Mouse (Mus musculus) thymus, adult 2 months (tissue): ENCODE results near the gene Gm49396. TPM values are rescaled to one million over a fixed set of nuclear protein-coding genes. Genes with fewer than 3 reads are reported as not detected.

Source experiments
- DNase-seq: peaks from one replicate; pipeline ENCODE4 v3.0.0; 2021
- H3K27ac ChIP-seq: fragments of 200-500 bp; 2 replicates; pipeline ENCODE4 v1.5.1; 2012; ENCODE audit warnings: low read length, control low read depth; ENCODE audit not compliant: control insufficient read depth, insufficient read depth
- H3K27me3 ChIP-seq: fragments of 200-500 bp; 2 replicates; pipeline ENCODE4 v1.6.1; 2012; ENCODE audit warnings: mild to moderate bottlenecking, low read length, moderate library complexity, mixed read lengths; ENCODE audit not compliant: control insufficient read depth, insufficient read depth
- H3K36me3 ChIP-seq: fragments of 200-500 bp; 2 replicates; pipeline ENCODE4 v1.6.1; 2012; ENCODE audit warnings: mild to moderate bottlenecking, low read length, moderate library complexity; ENCODE audit not compliant: control insufficient read depth, insufficient read depth
- H3K4me1 ChIP-seq: fragments of 200-500 bp; replicated peaks from 2 replicates; pipeline ENCODE4 v1.6.1; 2012; ENCODE audit warnings: low read length; ENCODE audit not compliant: control insufficient read depth, insufficient read depth
- H3K4me3 ChIP-seq: fragments of 200-500 bp; 2 replicates; pipeline ENCODE4 v1.5.1; 2012; ENCODE audit warnings: mild to moderate bottlenecking, low read length, control low read depth, moderate library complexity; ENCODE audit not compliant: control insufficient read depth, insufficient read depth
- CTCF ChIP-seq: fragments of 200-500 bp; IDR thresholded peaks from 2 replicates; pipeline ENCODE4 v1.5.1; 2012; ENCODE audit warnings: mild to moderate bottlenecking, control low read depth, low read length, moderate library complexity, borderline replicate concordance; ENCODE audit not compliant: control insufficient read depth, poor library complexity, insufficient read depth; ENCODE audit errors: extremely low read depth
- POLR2A ChIP-seq: fragments of 200-500 bp; IDR thresholded peaks from 2 replicates; pipeline ENCODE4 v1.6.1; 2012; ENCODE audit warnings: mild to moderate bottlenecking, low read length, control low read depth, moderate library complexity; ENCODE audit not compliant: control insufficient read depth, poor library complexity, insufficient read depth; ENCODE audit errors: extremely low read depth
- WGBS: fragments of 180-500 bp; shearing (Covaris S2); methylation state at CpG from one replicate; pipeline ENCODE4 v1.1.7; 2018; 5-methylcytosine and 5-hydroxymethylcytosine counted together
- polyA plus RNA-seq: library from polyadenylated mRNA; depleted of rRNA; stranded (reverse); fragments of >200 nt; gene quantifications from 2 replicates; pipeline ENCODE4 v1.2.3, GENCODE M21; 2012

Gene Gm49396
- polyA plus RNA-seq, 1 experiment = 8.8 TPM

GRCm38 (mm10) chr7:30596811-30597210, 33.7 kb downstream of the Gm49396 start:
- WGBS = 88% methylated on average over 5 of the region's 5 CpGs
- Histone ChIP-seq H3K4me3 (no peak overlapping the region), H3K27me3 (no peaks in the 10 kb centered on the region), H3K27ac (no peak overlapping the region), H3K36me3 (no peaks in the 10 kb centered on the region), H3K4me1 (no peaks in the 10 kb centered on the region)
- DNase-seq = no peak
- TF ChIP-seq POLR2A (no peak), CTCF (no peak)

GRCm38 (mm10) chr7:30598786-30599185, 35.6 kb downstream of the Gm49396 start, which contains the start of gene Zbtb32:
Gene Zbtb32 (minus strand): TSS chr7:30598909.
- H3K4me3 ChIP-seq = no peak within 1 kb of the TSS
- no peak for DNase-seq
- no peaks in the 10 kb centered on the region for H3K36me3 ChIP-seq
- no peak within 1 kb of the TSS for H3K27ac ChIP-seq
- H3K4me1 ChIP-seq = no peaks in the 10 kb centered on the region
- TF ChIP-seq POLR2A (no peak), CTCF (no peak)
- 97% methylated on average over 12 of the region's 12 CpGs for WGBS
- no peaks in the 10 kb centered on the region for H3K27me3 ChIP-seq

- H3K4me1 ChIP-seq = no peaks in the 10 kb centered on the region
- no peaks in the 10 kb centered on the region for H3K27me3 ChIP-seq
- TF ChIP-seq CTCF = no peak
- TF ChIP-seq POLR2A = no peak
- no peak overlapping the region for H3K4me3 ChIP-seq
- H3K27ac ChIP-seq = no peak overlapping the region
- WGBS = 7% methylated on average over 16 of the region's 16 CpGs
- no peaks in the 10 kb centered on the region for H3K36me3 ChIP-seq
- DNase-seq = peak; percentile 59
Observed at GRCm38 (mm10) chr7:30599933-30600353, 36.8 kb downstream of the Gm49396 start.

GRCm38 (mm10) chr7:30600651-30601050, 37.5 kb downstream of the Gm49396 start:
- no peaks in the 10 kb centered on the region for H3K36me3 ChIP-seq
- no peaks in the 10 kb centered on the region for H3K27me3 ChIP-seq
- no peak for TF ChIP-seq CTCF
- TF ChIP-seq POLR2A = no peak
- no peak overlapping the region for H3K4me3 ChIP-seq
- 79% methylated on average over 7 of the region's 7 CpGs for WGBS
- no peaks in the 10 kb centered on the region for H3K4me1 ChIP-seq
- no peak overlapping the region for H3K27ac ChIP-seq
- no peak for DNase-seq

GRCm38 (mm10) chr7:30602583-30602982, 39.4 kb downstream of the Gm49396 start:
- no peaks in the 10 kb centered on the region for H3K27me3 ChIP-seq
- no peak for DNase-seq
- TF ChIP-seq CTCF = no peak
- no peak for TF ChIP-seq POLR2A
- no peak overlapping the region for H3K4me3 ChIP-seq
- WGBS = 81% methylated on average over 3 of the region's 3 CpGs
- H3K27ac ChIP-seq = no peak overlapping the region
- no peaks in the 10 kb centered on the region for H3K36me3 ChIP-seq
- H3K4me1 ChIP-seq = no peaks in the 10 kb centered on the region

- WGBS = 43% methylated on average over 8 of the region's 8 CpGs
Observed at GRCm38 (mm10) chr7:30604424-30604823, 41.3 kb downstream of the Gm49396 start.

GRCm38 (mm10) chr7:30604944-30605343, 41.8 kb downstream of the Gm49396 start:
- no peak overlapping the region for H3K27ac ChIP-seq
- WGBS = 87% methylated on average over 8 of the region's 8 CpGs
- no peaks in the 10 kb centered on the region for H3K36me3 ChIP-seq
- no peak overlapping the region for H3K4me3 ChIP-seq
- no peak for DNase-seq
- H3K4me1 ChIP-seq = 0 out of 2 replicates have a peak, but pooled peaks cover 5% of the 10 kb centered on the region
- TF ChIP-seq POLR2A (no peak), CTCF (no peak)
- no peaks in the 10 kb centered on the region for H3K27me3 ChIP-seq

More at GRCm38 (mm10) chr7:30604424-30604823, 41.3 kb downstream of the Gm49396 start:
- H3K4me3 ChIP-seq = no peak overlapping the region
- H3K27me3 ChIP-seq = no peaks in the 10 kb centered on the region
- TF ChIP-seq CTCF (no peak), POLR2A (no peak)
- H3K4me1 ChIP-seq = 0 out of 2 replicates have a peak, but pooled peaks cover 5% of the 10 kb centered on the region
- no peaks in the 10 kb centered on the region for H3K36me3 ChIP-seq
- no peak overlapping the region for H3K27ac ChIP-seq
- DNase-seq = no peak
